In the genomic region with DNA sequence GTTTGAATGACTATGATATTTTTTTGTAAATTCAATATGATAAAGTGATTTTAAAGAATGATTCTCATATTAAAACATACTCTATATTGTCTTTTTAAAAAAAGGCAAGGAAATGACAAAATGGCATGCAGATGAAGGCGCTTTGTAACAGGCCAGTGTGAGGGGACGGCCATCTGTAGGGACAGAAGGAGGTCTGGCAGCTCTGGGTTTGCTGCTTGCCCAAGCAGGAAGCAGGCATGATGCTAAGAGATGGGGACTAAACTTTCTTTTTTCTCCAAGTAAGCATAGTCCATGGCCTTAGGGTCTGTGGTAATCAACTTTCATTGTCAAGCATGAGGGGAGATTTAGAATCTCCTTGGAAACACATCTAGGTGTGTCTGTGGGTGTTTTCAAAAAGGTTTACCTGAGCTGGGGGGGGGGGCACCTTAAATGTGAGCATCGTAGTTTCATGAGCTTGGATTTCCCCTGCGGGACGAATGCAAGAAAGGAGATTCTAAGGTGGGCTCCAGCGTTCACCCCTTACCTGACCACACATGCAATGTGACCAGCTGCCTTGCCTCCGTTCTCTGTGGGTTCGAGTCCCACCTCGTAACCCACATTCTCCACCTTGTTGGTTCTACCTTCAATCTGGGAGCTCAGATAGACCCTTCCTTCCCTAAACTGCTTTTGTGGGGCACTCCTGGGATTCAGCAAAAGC, we compare ENCODE assay signal across 11 mouse cellular contexts. TPM values are rescaled to one million over a fixed set of nuclear protein-coding genes. Genes with fewer than 3 reads are reported as not detected.
DNase-seq lines count a peak whose midpoint lies in the region; ATAC-seq lines count a peak whose summit lies in the region.
"Had no signal": no experiment of that assay in that cellular context is flagged by ENCODE, and none has a peak within 500 bp of the region (broad histone marks: within the 10 kb centered on the region; RNA-seq: fewer than 3 reads in every experiment).

No protein-coding gene starts in this region.

- H3K9me3 ChIP-seq in embryonic facial prominence, embryonic 12.5 days, result no peaks in the 10 kb centered on the region
- H3K9me3 ChIP-seq in embryonic facial prominence, embryonic 10.5 days, result no peaks in the 10 kb centered on the region
- H3K9me3 ChIP-seq in hindbrain, embryonic 14.5 days (ENCODE audit: control insufficient read depth, low read length), result no peaks in the 10 kb centered on the region
- H3K9me3 ChIP-seq in hindbrain, embryonic 12.5 days (replicated peaks), result no peaks in the 10 kb centered on the region
- H3K9me3 ChIP-seq in embryonic facial prominence, embryonic 13.5 days, result no peaks in the 10 kb centered on the region
- H3K9me3 ChIP-seq in midbrain, embryonic 14.5 days (ENCODE audit: control insufficient read depth, low read length), result no peaks in the 10 kb centered on the region

- H3K4me2 ChIP-seq in embryonic facial prominence, embryonic 12.5 days (replicated peaks), result no peak overlapping the region
- no peak overlapping the region for H3K4me2 ChIP-seq in hindbrain, embryonic 14.5 days (replicated peaks)
- H3K4me2 ChIP-seq in hindbrain, embryonic 12.5 days (replicated peaks), result no peak overlapping the region
- H3K4me2 ChIP-seq in embryonic facial prominence, embryonic 13.5 days, result no peak overlapping the region
- H3K4me2 ChIP-seq in midbrain, embryonic 14.5 days (ENCODE audit: low read length), result no peak overlapping the region

- WGBS in embryonic facial prominence, embryonic 12.5 days, result 88% methylated on average over 9 of the region's 9 CpGs
- 94% methylated on average over 9 of the region's 9 CpGs for WGBS in embryonic facial prominence, embryonic 10.5 days
- 95% methylated on average over 9 of the region's 9 CpGs for WGBS in hindbrain, embryonic 14.5 days
- WGBS in hindbrain, embryonic 12.5 days, result 89% methylated on average over 9 of the region's 9 CpGs
- WGBS in embryonic facial prominence, embryonic 13.5 days, result 90% methylated on average over 9 of the region's 9 CpGs
- 96% methylated on average over 9 of the region's 9 CpGs for WGBS in midbrain, embryonic 14.5 days

- peaks cover 13% of the 10 kb centered on the region; the same call in 1 of the 2 replicates for H3K4me1 ChIP-seq in embryonic facial prominence, embryonic 12.5 days
- H3K4me1 ChIP-seq in embryonic facial prominence, embryonic 10.5 days, result peaks cover 7% of the 10 kb centered on the region; the same call in 1 of the 2 replicates
- peaks cover 36% of the 10 kb centered on the region for H3K4me1 ChIP-seq in hindbrain, embryonic 14.5 days (replicated peaks; ENCODE audit: control insufficient read depth, insufficient read depth, low read length)
- H3K4me1 ChIP-seq in hindbrain, embryonic 12.5 days, result peaks cover 23% of the 10 kb centered on the region
- peaks cover 35% of the 10 kb centered on the region for H3K4me1 ChIP-seq in embryonic facial prominence, embryonic 13.5 days
- H3K4me1 ChIP-seq in midbrain, embryonic 14.5 days (ENCODE audit: control insufficient read depth, insufficient read depth, low read length), result peaks cover 23% of the 10 kb centered on the region

- no peak for DNase-seq in embryonic facial prominence, embryonic 10.5 days (ENCODE audit: low spot score)
- no peak for DNase-seq in hindbrain, embryonic 14.5 days (ENCODE audit: low spot score)
- no peak for DNase-seq in midbrain, embryonic 14.5 days
- DNase-seq in left cerebral cortex, adult 9 months (ENCODE audit: low spot score in 2 of 2), result no peak
- no peak for DNase-seq in adrenal gland, postnatal 25 days
- DNase-seq: cerebellum, adult 11 months; thymus, postnatal 36 days had no signal

- no peaks in the 10 kb centered on the region for H3K27me3 ChIP-seq in embryonic facial prominence, embryonic 12.5 days
- no peaks in the 10 kb centered on the region for H3K27me3 ChIP-seq in embryonic facial prominence, embryonic 10.5 days (replicated peaks; ENCODE audit: low read depth, poor library complexity, severe bottlenecking)
- H3K27me3 ChIP-seq in hindbrain, embryonic 14.5 days (ENCODE audit: control insufficient read depth, insufficient read depth, low read length), result no peaks in the 10 kb centered on the region
- no peaks in the 10 kb centered on the region for H3K27me3 ChIP-seq in hindbrain, embryonic 12.5 days
- H3K27me3 ChIP-seq in embryonic facial prominence, embryonic 13.5 days, result no peaks in the 10 kb centered on the region
- H3K27me3 ChIP-seq in midbrain, embryonic 14.5 days (ENCODE audit: control insufficient read depth, insufficient read depth, low read length), result no peaks in the 10 kb centered on the region

- no peak overlapping the region for H3K9ac ChIP-seq in embryonic facial prominence, embryonic 12.5 days
- no peak overlapping the region for H3K9ac ChIP-seq in hindbrain, embryonic 14.5 days
- H3K9ac ChIP-seq in hindbrain, embryonic 12.5 days, result no peak overlapping the region
- no peak overlapping the region for H3K9ac ChIP-seq in embryonic facial prominence, embryonic 13.5 days
- no peak overlapping the region for H3K9ac ChIP-seq in midbrain, embryonic 14.5 days (replicated peaks; ENCODE audit: low read length)

- H3K36me3 ChIP-seq in embryonic facial prominence, embryonic 12.5 days, result peaks cover 7% of the 10 kb centered on the region; the same call in 1 of the 2 replicates
- H3K36me3 ChIP-seq in embryonic facial prominence, embryonic 10.5 days (replicated peaks), result peaks cover under 1% of the 10 kb centered on the region; the same call in 1 of the 2 replicates
- no peaks in the 10 kb centered on the region for H3K36me3 ChIP-seq in hindbrain, embryonic 14.5 days (replicated peaks; ENCODE audit: control insufficient read depth, insufficient read depth)
- no peaks in the 10 kb centered on the region for H3K36me3 ChIP-seq in hindbrain, embryonic 12.5 days
- peaks cover 14% of the 10 kb centered on the region for H3K36me3 ChIP-seq in embryonic facial prominence, embryonic 13.5 days
- H3K36me3 ChIP-seq in midbrain, embryonic 14.5 days (ENCODE audit: control insufficient read depth, insufficient read depth, low read length), result no peaks in the 10 kb centered on the region

- no peak overlapping the region for H3K4me3 ChIP-seq in embryonic facial prominence, embryonic 12.5 days
- H3K4me3 ChIP-seq in embryonic facial prominence, embryonic 10.5 days, result no peak overlapping the region
- no peak overlapping the region for H3K4me3 ChIP-seq in hindbrain, embryonic 14.5 days (replicated peaks; ENCODE audit: low read length)
- H3K4me3 ChIP-seq in hindbrain, embryonic 12.5 days, result no peak overlapping the region
- H3K4me3 ChIP-seq in embryonic facial prominence, embryonic 13.5 days, result no peak overlapping the region
- no peak overlapping the region for H3K4me3 ChIP-seq in midbrain, embryonic 14.5 days (replicated peaks; ENCODE audit: low read depth, low read length)

- peak overlapping the region; percentile 55 for H3K27ac ChIP-seq in embryonic facial prominence, embryonic 12.5 days
- H3K27ac ChIP-seq in embryonic facial prominence, embryonic 10.5 days (replicated peaks), result no peak overlapping the region
- 0 out of 2 replicates have a peak overlapping the region, but pooled peaks have one; percentile 44 for H3K27ac ChIP-seq in hindbrain, embryonic 14.5 days
- no peak overlapping the region for H3K27ac ChIP-seq in hindbrain, embryonic 12.5 days
- peak overlapping the region; percentile 73 for H3K27ac ChIP-seq in embryonic facial prominence, embryonic 13.5 days
- peak overlapping the region; percentile 45; the same call in 1 of the 2 replicates for H3K27ac ChIP-seq in midbrain, embryonic 14.5 days (replicated peaks; ENCODE audit: low read depth, low read length)

- no peak for ATAC-seq in embryonic facial prominence, embryonic 12.5 days (ENCODE audit: insufficient number of reproducible peaks, insufficient read depth, low FRiP score, low TSS enrichment)
- ATAC-seq in hindbrain, embryonic 14.5 days (ENCODE audit: low FRiP score), result no peak
- no peak for ATAC-seq in hindbrain, embryonic 12.5 days (ENCODE audit: low FRiP score)
- ATAC-seq in embryonic facial prominence, embryonic 13.5 days (ENCODE audit: insufficient number of reproducible peaks, insufficient read depth, low FRiP score, low TSS enrichment, low read depth), result no peak
- no peak for ATAC-seq in midbrain, embryonic 14.5 days (ENCODE audit: low FRiP score, low TSS enrichment)

RNA-seq across cellular contexts. Expression of a gene that starts 26.1 kb away (rescaled TPM):
- 1.2 and 1.3 TPM in 2 replicates for polyA plus RNA-seq in embryonic facial prominence, embryonic 12.5 days (2016; fragmentation: Nextera tagmentation; extraction: Ambion mirVana)
- 0.56 and 0.59 TPM in 2 replicates for polyA plus RNA-seq in embryonic facial prominence, embryonic 10.5 days (2016; fragmentation: Nextera tagmentation; extraction: Ambion mirVana)
- 9.6 and 10.0 TPM in 2 replicates for polyA plus RNA-seq in hindbrain, embryonic 14.5 days (2014; fragmentation: Nextera tagmentation; extraction: Ambion mirVana)
- 4.2 and 4.4 TPM in 2 replicates for polyA plus RNA-seq in hindbrain, embryonic 12.5 days (2016; fragmentation: Nextera tagmentation; extraction: Ambion mirVana)
- polyA plus RNA-seq in embryonic facial prominence, embryonic 13.5 days (2015; fragmentation: Nextera tagmentation; extraction: Ambion mirVana), result 0.84 and 1.1 TPM in 2 replicates
- 7.6 and 9.2 TPM in 2 replicates for polyA plus RNA-seq in midbrain, embryonic 14.5 days (2014; fragmentation: Nextera tagmentation; extraction: Ambion mirVana)
- 2.0 and 2.8 TPM in 2 replicates for total RNA-seq in adrenal gland, postnatal 25 days (2021)
- polyA plus RNA-seq: C2C12 had no signal

Comparison
In these comparisons a context has a peak if more than half of its experiments do, and no peak if none do; other contexts are left out.
1. H3K27ac ChIP-seq: peak in embryonic facial prominence, embryonic 12.5 days (single experiment), hindbrain, embryonic 14.5 days (single experiment), embryonic facial prominence, embryonic 13.5 days (single experiment) and midbrain, embryonic 14.5 days (single experiment); none in embryonic facial prominence, embryonic 10.5 days (single experiment) and hindbrain, embryonic 12.5 days (single experiment).